Mouse (Mus musculus) cerebellum, postnatal 14 days (tissue): ENCODE measurements at regions not wholly inside any gene's neighbourhood (a gene's known extent, or its start where the extent isn't known, plus 50 kb on each side); places are given as distances from the start of the nearest gene placed in this dataset.

Experiments
- DNase-seq, 2 experiments: peaks; one replicate each; pipeline ENCODE4 v3.0.0; 2021; ENCODE audit warnings: mixed read lengths in 2 of 2

DNA sequence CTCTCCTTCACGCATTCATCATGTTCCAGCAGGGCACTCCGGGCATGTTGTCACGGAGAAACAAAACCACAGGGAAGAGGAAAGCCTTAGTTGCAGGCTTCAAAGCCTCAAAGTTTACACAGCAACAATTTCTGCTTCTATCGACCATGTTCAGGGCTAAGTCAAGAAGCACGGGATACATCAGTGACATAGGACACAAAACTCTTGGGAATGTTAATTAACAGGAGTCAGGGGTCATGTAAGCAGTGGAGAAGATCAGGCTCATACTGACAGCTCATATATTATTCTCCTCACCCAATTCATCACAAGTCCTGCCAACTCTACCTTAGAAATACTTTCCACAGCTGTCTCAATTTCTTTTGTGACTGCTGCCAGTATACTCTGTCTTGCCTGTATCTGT lies 133.0 kb upstream of the Btbd3 start:
- DNase-seq, result no peak

- DNase-seq, result peak; percentile 4 to 22
Observed at GRCm38 (mm10) chr2:138120868-138121267, 135.5 kb upstream of the Btbd3 start.

- no peak for DNase-seq
Observed at GRCm38 (mm10) chr2:138120131-138120530, 136.2 kb upstream of the Btbd3 start.

GRCm38 (mm10) chr2:138099777-138100176 lies 156.6 kb upstream of the Btbd3 start:
- no peak for DNase-seq

- DNase-seq, result peak; percentile 13 to 40
Observed at GRCm38 (mm10) chr2:138085390-138085789, 171.0 kb upstream of the Btbd3 start.

DNA sequence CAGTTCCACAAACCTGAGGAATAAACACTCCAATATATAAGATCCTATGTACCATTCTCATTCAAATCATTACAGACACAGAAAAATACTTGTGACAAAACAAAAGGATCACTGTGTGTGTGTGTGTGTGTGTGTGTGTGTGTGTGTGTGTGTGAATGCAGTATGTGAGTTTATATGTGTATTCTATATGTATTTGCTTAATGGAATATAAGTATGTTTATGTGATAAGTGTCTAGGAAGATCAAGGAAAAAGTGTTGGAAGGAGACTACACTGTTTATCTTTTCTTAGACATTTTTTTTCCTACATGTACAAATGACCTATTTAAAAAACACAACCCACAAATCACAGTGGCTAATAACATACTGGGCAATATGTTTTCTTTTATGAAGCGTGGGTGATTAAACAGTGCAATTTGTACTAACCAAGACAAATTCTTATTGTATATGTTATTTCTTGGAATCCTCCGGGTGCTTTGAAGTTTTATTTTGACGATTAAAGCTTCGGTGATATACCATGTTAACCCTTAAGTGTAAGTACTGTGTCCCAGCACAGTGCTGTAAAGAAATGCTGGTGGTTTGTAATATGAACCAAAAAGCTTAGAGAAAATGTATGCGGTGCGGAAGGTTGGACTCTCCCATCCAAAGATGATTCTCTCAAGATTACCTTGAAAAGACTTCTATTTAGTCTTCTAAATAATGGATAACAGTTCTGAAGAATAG lies 171.6 kb upstream of the Btbd3 start:
- DNase-seq, result no peak

DNA sequence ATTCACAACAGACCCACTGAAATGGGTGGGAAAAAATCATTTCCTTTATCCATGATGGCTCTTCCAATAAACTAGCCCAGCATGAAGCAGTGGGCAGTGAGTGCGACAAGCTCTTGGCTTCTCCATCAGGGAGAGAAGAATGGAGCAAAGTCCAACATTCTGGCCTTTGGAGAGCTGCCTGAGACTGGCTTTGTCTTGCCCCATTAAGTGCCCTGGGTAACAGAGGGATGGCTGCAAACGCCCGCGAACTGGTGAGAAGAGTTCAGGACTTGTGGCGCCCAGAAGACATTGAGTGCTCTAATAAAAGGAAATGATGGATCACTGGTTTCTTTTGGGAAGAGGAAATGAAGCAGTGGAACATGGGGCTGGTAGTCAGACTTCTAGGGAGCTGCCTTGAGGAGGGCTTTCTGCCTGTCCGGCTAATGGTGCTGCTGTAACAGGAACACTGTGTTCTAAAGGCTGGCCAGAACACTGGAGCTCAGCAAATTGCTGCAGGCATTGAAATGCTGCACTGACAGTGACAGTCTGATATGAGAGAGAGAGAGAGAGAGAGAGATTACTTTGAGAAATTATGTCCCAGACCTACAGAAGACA lies 182.2 kb upstream of the Btbd3 start:
- peak; percentile 46 to 58 for DNase-seq

GRCm38 (mm10) chr2:138072165-138072728 lies 184.1 kb upstream of the Btbd3 start:
- no peak for DNase-seq

DNA sequence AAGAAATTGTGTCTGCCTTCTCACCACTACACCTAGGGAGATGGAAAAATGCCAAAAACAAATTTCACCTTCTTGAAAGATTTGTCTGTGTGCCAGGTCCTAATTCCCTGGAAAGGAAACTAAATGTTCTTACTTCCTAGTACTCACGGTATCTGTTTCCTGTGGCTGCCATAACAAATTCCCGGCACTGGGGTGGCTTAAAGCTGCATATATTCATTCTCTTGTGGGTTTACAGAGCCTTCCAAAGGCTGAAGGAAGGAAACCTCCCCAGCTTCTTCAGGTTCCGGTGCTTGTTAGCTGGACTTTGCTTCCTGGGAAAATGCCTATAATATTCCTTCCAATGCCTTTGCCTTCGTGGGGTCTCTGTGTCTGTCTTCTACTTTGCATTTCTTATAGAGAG lies 203.3 kb upstream of the Btbd3 start:
- no peak for DNase-seq

DNA sequence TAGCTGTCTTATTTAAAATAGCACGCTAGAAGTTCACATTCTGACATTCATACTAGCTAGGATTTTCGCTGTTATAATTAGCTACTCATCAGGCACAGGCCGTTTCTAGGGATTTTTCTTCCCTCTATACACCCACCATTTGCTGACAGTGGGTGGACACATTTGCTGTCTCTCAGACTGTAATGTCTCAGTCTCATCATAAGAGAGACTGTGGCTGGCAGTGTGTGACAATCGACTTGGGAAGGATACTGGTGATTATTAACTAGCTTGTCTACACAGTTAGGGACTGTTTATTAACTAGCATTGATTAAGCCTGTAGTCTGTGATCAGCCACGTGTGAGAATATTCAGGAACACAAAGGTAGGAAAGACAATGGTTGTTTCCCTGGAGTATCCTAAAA lies 208.0 kb upstream of the Btbd3 start:
- DNase-seq, result peak in 1 of 2 experiments; percentile 46

GRCm38 (mm10) chr2:138047781-138048201 lies 208.6 kb upstream of the Btbd3 start:
- peak; percentile 99 for DNase-seq

DNA sequence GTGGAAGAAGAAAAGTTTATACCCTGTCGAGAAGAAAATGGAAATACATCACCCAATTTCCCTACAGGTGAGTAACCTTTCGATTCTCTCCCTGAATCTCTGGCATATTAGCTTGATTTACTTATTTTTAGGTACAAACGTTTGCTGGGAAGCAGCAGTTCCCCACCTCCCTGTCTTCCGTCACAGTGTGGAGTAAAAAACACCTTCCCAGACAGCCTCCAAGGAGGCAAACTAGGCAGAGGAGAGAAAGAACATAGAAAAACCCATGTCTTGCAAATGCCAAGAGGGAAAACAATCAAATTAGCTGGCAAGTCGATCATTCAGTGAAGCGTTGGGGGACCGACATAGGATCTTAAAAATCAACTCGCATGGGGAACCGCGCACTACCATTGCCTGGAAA lies 209.0 kb upstream of the Btbd3 start:
- DNase-seq, result no peak

DNA sequence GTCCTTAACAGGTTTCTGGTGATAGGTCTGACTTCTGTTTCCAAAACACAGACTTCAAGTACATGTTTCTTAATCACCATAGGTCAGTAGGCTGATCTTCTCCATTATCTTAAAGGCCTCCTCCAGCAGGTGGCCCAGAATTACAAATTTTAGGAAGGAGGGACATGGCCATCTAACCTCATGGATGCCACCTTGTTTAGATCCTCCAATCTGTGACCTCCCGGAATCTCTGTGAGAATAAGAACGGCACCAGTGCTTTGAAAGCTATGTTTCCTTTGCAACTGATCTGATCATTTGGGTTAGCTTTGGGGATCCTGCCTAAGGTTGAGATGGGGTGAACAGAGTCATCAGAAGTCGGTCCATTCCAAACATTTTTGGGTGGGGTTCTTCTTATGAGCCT lies 209.4 kb upstream of the Btbd3 start:
- DNase-seq, result peak; percentile 24 to 52

- peak; percentile 32 to 52 for DNase-seq
Observed at GRCm38 (mm10) chr2:138045933-138046642, 210.3 kb upstream of the Btbd3 start.

- no peak for DNase-seq
Observed at GRCm38 (mm10) chr2:138040706-138041105, 215.7 kb upstream of the Btbd3 start.

DNA sequence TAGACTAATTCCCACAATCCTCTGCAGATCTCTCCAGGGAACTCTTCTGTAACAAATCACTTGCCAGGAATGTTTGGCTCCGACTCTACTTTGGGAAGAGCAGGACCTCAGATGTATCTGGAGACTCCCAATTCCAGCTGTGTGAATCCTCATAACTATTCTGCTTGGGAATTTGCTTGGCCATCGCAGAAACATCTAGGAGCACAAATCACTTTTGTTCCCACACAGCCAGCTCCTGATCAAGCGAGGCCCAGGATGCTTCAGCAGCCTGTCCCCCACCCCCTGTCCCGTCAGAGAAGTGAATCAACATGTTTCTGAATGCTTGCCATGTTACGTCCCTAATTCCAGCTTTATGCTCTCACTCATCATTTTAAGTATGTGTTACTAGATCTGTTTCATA lies 216.1 kb upstream of the Btbd3 start:
- DNase-seq, result no peak

- DNase-seq, result peak; percentile 11 to 36
Observed at GRCm38 (mm10) chr2:138034123-138034736, 222.1 kb upstream of the Btbd3 start.

DNA sequence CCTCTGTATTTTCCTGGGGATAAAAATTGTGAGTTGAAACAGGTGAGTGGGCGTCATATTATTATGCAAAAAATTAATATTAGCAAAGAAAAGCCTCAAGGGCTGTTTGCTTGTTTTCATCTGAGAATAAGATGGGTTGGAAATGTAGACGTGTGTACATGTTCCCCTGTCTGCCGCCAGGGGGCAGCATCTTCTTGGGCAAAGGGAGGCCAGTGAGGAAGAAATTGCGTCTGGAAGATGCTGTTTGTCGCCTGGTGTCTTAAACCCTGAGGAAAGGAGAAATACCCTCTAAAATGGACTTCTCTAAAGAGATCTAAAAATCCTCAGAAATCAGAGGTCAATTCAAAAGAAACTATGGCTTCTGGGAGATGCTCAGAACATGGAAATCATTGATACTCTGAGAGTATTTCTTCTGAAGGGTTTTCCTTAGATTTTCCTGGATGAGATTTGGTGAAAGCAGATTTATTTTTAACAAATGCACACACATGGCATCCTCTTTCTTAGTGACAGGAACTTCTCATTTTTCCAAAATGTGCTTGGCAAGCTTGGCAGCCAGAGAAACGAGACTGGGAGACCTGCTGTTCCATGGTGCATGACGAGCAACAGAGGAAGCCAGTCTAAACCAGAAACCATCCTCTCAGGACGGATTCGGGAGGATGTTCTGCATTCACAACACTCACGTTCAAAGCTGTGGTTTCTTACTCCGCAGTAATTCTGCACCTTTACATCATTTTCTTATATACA lies 222.8 kb upstream of the Btbd3 start:
- peak; percentile 93 to 95 for DNase-seq

GRCm38 (mm10) chr2:138027411-138027810 lies 229.0 kb upstream of the Btbd3 start:
- no peak for DNase-seq

DNA sequence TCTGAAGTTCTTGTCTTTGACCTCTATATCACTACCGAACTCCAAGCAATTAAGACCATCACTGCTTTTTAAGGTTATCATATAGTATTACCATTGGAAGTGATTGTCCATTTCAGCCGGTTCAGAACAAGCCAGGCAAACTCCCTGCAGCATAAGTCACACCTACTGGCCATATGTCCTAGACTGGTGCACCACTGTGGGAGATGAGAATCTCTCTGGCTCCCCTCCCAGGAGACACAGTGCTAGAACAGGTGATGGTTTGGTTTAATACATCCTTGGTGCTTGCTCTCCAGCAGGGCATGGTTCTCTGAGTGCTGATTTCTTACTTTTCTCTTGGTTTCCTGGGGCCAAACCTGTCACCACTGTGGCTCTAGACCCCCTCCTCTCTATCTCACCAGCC lies 232.8 kb upstream of the Btbd3 start:
- DNase-seq, result peak in 1 of 2 experiments; percentile 24

DNA sequence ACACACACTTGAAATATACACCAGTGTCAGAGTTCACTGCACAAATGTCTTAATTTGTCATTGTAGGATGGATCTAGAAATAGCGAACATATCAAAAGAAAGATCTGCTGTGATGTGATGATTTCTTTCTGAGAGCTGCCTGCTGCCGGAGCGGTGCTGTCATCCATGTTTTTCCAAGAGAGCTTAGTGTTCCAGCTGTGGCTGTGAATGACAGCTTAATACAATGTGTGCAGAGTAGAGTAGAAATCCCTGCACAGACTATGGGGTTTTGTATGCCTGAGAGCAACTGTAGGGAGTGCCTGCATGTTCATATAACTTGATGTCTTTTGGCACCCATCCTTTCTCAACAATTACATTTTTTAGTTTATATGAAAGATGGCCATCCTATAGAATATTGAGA lies 274.6 kb upstream of the Btbd3 start:
- DNase-seq, result no peak

DNA sequence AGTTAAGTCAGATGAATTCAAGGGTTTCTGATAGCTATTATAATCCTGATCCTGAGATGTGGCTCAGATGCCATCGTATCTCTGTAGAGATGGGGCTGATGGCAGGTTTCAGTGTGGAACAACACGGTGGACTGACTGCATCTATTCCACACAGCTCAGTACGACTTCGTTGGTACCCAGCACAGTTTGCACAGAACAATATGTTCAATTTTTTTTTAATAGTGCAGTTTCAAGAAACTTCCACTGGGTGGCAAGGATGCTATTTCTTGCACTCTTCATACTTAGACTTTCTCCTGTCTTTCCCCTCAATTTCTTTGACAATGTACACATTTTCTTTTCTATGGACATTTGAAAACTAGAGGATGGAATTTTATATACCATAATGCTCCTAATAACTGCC lies 278.6 kb upstream of the Btbd3 start:
- peak; percentile 15 to 51 for DNase-seq
